Mouse (Mus musculus) small intestine, adult 10 weeks (tissue): ENCODE results near the gene Crisp3. TPM values are rescaled to one million over a fixed set of nuclear protein-coding genes. Genes with fewer than 3 reads are reported as not detected.

ENCODE experiments used
- polyA plus RNA-seq: library from polyadenylated mRNA; stranded (reverse); fragments of 350-450 nt; fragmentation: Illumina TruSeq; extraction: RNeasy Lipid Tissue Mini Kit (QIAGEN cat#74804); gene quantifications from one replicate; pipeline ENCODE4 v1.2.3, GENCODE M21; 2014; ENCODE audit warnings: low replicate concordance

Crisp3 gene
- 0.41 TPM for polyA plus RNA-seq

GRCm38 (mm10) chr17:40242135-40242534 is at the start of gene Crisp3:
Gene Crisp3, minus strand, starts transcription at chr17:40242288.

GRCm38 (mm10) chr17:40208540-40208939 is 33.5 kb downstream of the Crisp3 start, which contains the start of gene Pgk2:
Gene Pgk2, minus strand, starts transcription at chr17:40208640.

Other genes starting within 250 kb of the Crisp3 start
- gene AC192777.2, start 146.8 kb downstream of the Crisp3 start, polyA plus RNA-seq = not detected
- gene Pgk2, start 33.6 kb downstream of the Crisp3 start, polyA plus RNA-seq = 0.26 TPM
- gene Crisp1, start 76.9 kb upstream of the Crisp3 start, polyA plus RNA-seq = not detected